ENCODE assay signal across 8 mouse cellular contexts in the genomic region with DNA sequence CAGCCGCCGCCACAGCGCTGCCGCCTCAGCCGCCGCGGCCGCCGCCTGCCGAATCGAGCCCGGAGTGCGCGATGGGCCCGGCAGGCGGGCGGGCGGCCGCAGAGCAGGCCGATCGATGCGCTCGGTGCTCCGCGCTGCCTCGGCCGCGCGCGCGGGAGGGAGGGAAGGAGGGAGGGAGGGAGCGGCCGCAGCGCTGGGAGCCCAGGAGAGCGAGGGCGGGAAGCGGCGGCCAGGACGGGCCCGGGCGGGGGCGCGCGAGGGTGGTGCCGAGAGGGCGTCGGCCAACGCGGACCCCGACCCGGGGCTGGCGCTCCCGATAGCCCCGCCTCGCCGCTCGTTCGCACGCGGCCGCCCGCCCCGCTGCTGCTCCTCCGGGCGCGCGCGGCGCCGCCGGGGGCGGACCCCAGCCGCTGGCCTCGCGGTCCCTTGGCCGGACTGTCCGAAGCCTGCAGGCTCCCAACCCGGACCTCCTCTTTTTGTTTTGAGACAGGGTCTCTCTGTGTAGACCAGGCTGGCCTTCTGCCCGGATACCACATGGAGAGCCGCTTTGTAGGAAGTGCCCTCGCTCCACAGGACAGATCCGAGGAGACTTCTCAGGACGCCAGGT. TPM values are rescaled to one million over a fixed set of nuclear protein-coding genes. Genes with fewer than 3 reads are reported as not detected.
A peak's percentile ranks its signal among the peaks of the same experiment; 100 is the strongest.
DNase-seq lines count a peak whose midpoint lies in the region; ATAC-seq lines count a peak whose summit lies in the region.

TSS of gene Kras (minus strand) at position 55 of the 607 bp plus-strand sequence.

- H3K36me3 ChIP-seq in hindbrain, embryonic 15.5 days = 0 out of 2 replicates have a peak, but pooled peaks cover 7% of the 10 kb centered on the region

- peak; percentile 89 for ATAC-seq in hindbrain, embryonic 15.5 days (ENCODE audit: low FRiP score, low read depth)

- under 1% methylated on average over 37 of the region's 83 CpGs for WGBS in hindbrain, embryonic 15.5 days

- H3K4me2 ChIP-seq in hindbrain, embryonic 15.5 days = peak within 1 kb of the TSS; percentile 70

- H3K4me3 ChIP-seq in hindbrain, embryonic 15.5 days = peak within 1 kb of the TSS; percentile 64

- peak within 1 kb of the TSS; percentile 91 for H3K27ac ChIP-seq in hindbrain, embryonic 15.5 days (replicated peaks)

- H3K27me3 ChIP-seq in hindbrain, embryonic 15.5 days = no peaks in the 10 kb centered on the region

- peaks cover 27% of the 10 kb centered on the region for H3K4me1 ChIP-seq in hindbrain, embryonic 15.5 days (replicated peaks)

- peak; percentile 91 for DNase-seq in R1 (ENCODE audit: low read depth, low spot score)
- peak; percentile 93 to 96 for DNase-seq in cerebellum, postnatal 25 days
- DNase-seq in frontal cortex, postnatal 36 days (ENCODE audit: low spot score in 2 of 2) = peak; percentile 82 to 87
- peak; percentile 70 for DNase-seq in left cerebral cortex, adult 11 months (ENCODE audit: low spot score)
- peak; percentile 96 to 98 for DNase-seq in lung, postnatal 4 days
- DNase-seq in retina, postnatal 7 days (ENCODE audit: low read depth, low spot score) = peak; percentile 89
- DNase-seq in urinary bladder, adult 2 months (ENCODE audit: low spot score) = peak; percentile 89

- no peaks in the 10 kb centered on the region for H3K9me3 ChIP-seq in hindbrain, embryonic 15.5 days

- H3K9ac ChIP-seq in hindbrain, embryonic 15.5 days = peak within 1 kb of the TSS; percentile 94

RNA-seq across cellular contexts. Expression of gene Kras, which starts in this region (rescaled TPM):
- polyA plus RNA-seq in hindbrain, embryonic 15.5 days (2015; fragmentation: Nextera tagmentation; extraction: Ambion mirVana) = 83.8 and 85.4 TPM in 2 replicates
- 21.8 and 26.6 TPM in 2 replicates for polyA plus RNA-seq in urinary bladder, adult 2 months (2012; rRNA removed)

Comparison
In these comparisons a context has a peak if more than half of its experiments do, and no peak if none do; other contexts are left out.
1. Peak in every context shown above with its lines: DNase-seq, ATAC-seq, H3K4me3 ChIP-seq and H3K27ac ChIP-seq.